Mouse (Mus musculus) olfactory bulb, adult 2 months (tissue): Measurements from ENCODE around the gene Olfr678.
"Not testable (repeated sequence)": the region's sequence is repeated elsewhere in the genome, so short reads cannot be mapped to it uniquely, and the experiment has no call there.

Source experiments
- CTCF ChIP-seq: fragments of 200-500 bp; IDR thresholded peaks from 2 replicates; pipeline ENCODE4 v1.5.1; 2012; ENCODE audit warnings: low read depth, mild to moderate bottlenecking, low read length, moderate library complexity; ENCODE audit not compliant: insufficient read depth
- POLR2A ChIP-seq: fragments of 200-500 bp; IDR thresholded peaks from 2 replicates; pipeline ENCODE4 v1.6.1; 2012; ENCODE audit warnings: mild to moderate bottlenecking, low read depth, low read length, moderate library complexity; ENCODE audit not compliant: insufficient read depth

DNA sequence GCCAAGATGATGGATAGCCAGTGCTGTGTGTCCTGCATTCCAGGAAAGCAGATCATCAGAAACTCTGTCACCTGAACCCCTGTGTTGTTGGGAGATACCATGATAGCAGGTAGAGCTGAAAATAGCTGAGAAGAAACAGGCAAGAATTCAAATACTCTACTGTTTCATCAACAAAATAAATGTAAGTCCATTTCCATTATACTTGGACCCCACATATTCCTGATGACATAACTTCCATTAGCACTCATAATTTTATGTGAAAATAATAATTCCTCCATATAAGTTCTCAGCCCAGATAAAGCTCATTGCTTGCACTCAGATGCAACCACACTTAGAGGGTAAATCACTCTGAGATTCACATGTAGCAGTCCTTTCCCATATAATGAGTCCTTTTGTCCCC is 28.4 kb downstream of the Olfr678 start, which contains the start of gene Olfr680-ps1:
- not testable (repeated sequence) for TF ChIP-seq POLR2A, CTCF
